Mouse (Mus musculus) myocyte (in vitro differentiated cells): Measurements from ENCODE around the gene Pdgfra.

Source experiments
- CEBPB ChIP-seq: IDR thresholded peaks from 2 replicates; pipeline ENCODE4 v1.6.1; 2011; ENCODE audit warnings: mild to moderate bottlenecking, moderate library complexity; ENCODE audit not compliant: poor library complexity, insufficient read depth, severe bottlenecking
- MYOD1 ChIP-seq, 3 experiments: IDR thresholded peaks; one replicate each; pipeline ENCODE4 v1.6.1; 2011; ENCODE audit warnings: control low read depth in 2 of 3, low read depth in 2 of 3, mild to moderate bottlenecking in 2 of 3, moderate library complexity in 1 of 3; ENCODE audit not compliant: insufficient read length in 2 of 3, control insufficient read depth in 1 of 3
- MYOG ChIP-seq, 3 experiments: IDR thresholded peaks; one replicate each; pipeline ENCODE4 v1.6.1; 2011; ENCODE audit warnings: control low read depth in 2 of 3, low read depth in 2 of 3, mild to moderate bottlenecking in 2 of 3; ENCODE audit not compliant: insufficient read length in 2 of 3, control insufficient read depth in 1 of 3, insufficient read depth in 1 of 3
- POLR2A ChIP-seq: IDR thresholded peaks from one replicate; pipeline ENCODE4 v1.6.1; 2011; ENCODE audit warnings: low read depth, mild to moderate bottlenecking, control low read depth, moderate library complexity; ENCODE audit not compliant: insufficient read length
- TCF12 ChIP-seq: IDR thresholded peaks from one replicate; pipeline ENCODE4 v1.6.1; 2011; ENCODE audit warnings: mild to moderate bottlenecking, control low read depth; ENCODE audit not compliant: poor library complexity, insufficient read depth, severe bottlenecking
- TCF3 ChIP-seq: IDR thresholded peaks from one replicate; pipeline ENCODE4 v1.6.1; 2011; ENCODE audit warnings: low read depth, control low read depth; ENCODE audit not compliant: insufficient read length
- USF1 ChIP-seq: IDR thresholded peaks from one replicate; pipeline ENCODE4 v1.6.1; 2011; ENCODE audit warnings: low read depth, mild to moderate bottlenecking, control low read depth, moderate library complexity

- no peak for TF ChIP-seq USF1
- TF ChIP-seq POLR2A = no peak
- TF ChIP-seq CEBPB = no peak
- no peak for TF ChIP-seq MYOD1 (IDR thresholded peaks at IDR 0.05; ENCODE audit: control insufficient read depth in 1 of 3, insufficient read length in 2 of 3, low read depth in 2 of 3)
- no peak for TF ChIP-seq TCF3
- no peak for TF ChIP-seq TCF12
- TF ChIP-seq MYOG (IDR thresholded peaks at IDR 0.05; ENCODE audit: control insufficient read depth in 1 of 3, insufficient read depth in 1 of 3, insufficient read length in 2 of 3, low read depth in 2 of 3) = no peak
Measured at GRCm38 (mm10) chr5:75185584-75185983, 33.5 kb downstream of the Pdgfra start.
